Mouse (Mus musculus) liver, embryonic 16.5 days (tissue): ENCODE results near the gene Smarcal1. TPM values are rescaled to one million over a fixed set of nuclear protein-coding genes. Genes with fewer than 3 reads are reported as not detected.

Source experiments
- ATAC-seq: fragments of 200-750 bp; cut with Nextera tagmentation; 2 replicates; pipeline ENCODE4 v1.8.0; 2017; ENCODE audit warnings: low read depth, mild to moderate bottlenecking, moderate number of reproducible peaks, moderate library complexity
- H3K27ac ChIP-seq: fragments of 300-500 bp; sonication (generic); 2 replicates; pipeline ENCODE4 v1.5.1; 2014; ENCODE audit warnings: mild to moderate bottlenecking, low read length
- H3K27me3 ChIP-seq: fragments of 300-500 bp; sonication (generic); 2 replicates; pipeline ENCODE4 v1.6.1; 2014; ENCODE audit warnings: low read depth, low read length, mixed read lengths; ENCODE audit not compliant: control insufficient read depth, insufficient read depth
- H3K36me3 ChIP-seq: fragments of 300-500 bp; sonication (generic); 2 replicates; pipeline ENCODE4 v1.6.1; 2014; ENCODE audit warnings: mild to moderate bottlenecking; ENCODE audit not compliant: control insufficient read depth, insufficient read depth
- H3K4me1 ChIP-seq: fragments of 300-500 bp; sonication (generic); 2 replicates; pipeline ENCODE4 v1.6.1; 2014; ENCODE audit warnings: low read depth, low read length, mixed read lengths; ENCODE audit not compliant: control insufficient read depth
- H3K4me2 ChIP-seq: fragments of 300-500 bp; sonication (generic); 2 replicates; pipeline ENCODE4 v1.6.1; 2014; ENCODE audit warnings: low read depth, low read length, mixed read lengths
- H3K4me3 ChIP-seq: fragments of 300-500 bp; sonication (generic); 2 replicates; pipeline ENCODE4 v1.5.1; 2014; ENCODE audit warnings: low read depth, mild to moderate bottlenecking, low read length
- H3K9ac ChIP-seq: fragments of 300-500 bp; sonication (generic); 2 replicates; pipeline ENCODE4 v1.6.1; 2014; ENCODE audit warnings: low read depth, low read length
- H3K9me3 ChIP-seq: fragments of 300-500 bp; sonication (generic); replicated peaks from 2 replicates; pipeline ENCODE4 v1.6.1; 2016; ENCODE audit warnings: low read length; ENCODE audit not compliant: control insufficient read depth
- WGBS: fragments of 180-500 bp; shearing (Covaris S2); extraction: QIAGEN DNeasy Blood & Tissue Kit; methylation state at CpG from one replicate; pipeline ENCODE4 v1.1.7; 2014; ENCODE audit not compliant: insufficient replicate concordance; 5-methylcytosine and 5-hydroxymethylcytosine counted together
- polyA plus RNA-seq: library from polyadenylated mRNA; unstranded; fragments of >200 nt; fragmentation: Nextera tagmentation; extraction: Ambion mirVana; gene quantifications from 2 replicates; pipeline ENCODE4 v1.2.1, GENCODE M21; 2015

Gene Smarcal1
- polyA plus RNA-seq, 1 experiment from 2014 or later = 7.4 TPM

DNA sequence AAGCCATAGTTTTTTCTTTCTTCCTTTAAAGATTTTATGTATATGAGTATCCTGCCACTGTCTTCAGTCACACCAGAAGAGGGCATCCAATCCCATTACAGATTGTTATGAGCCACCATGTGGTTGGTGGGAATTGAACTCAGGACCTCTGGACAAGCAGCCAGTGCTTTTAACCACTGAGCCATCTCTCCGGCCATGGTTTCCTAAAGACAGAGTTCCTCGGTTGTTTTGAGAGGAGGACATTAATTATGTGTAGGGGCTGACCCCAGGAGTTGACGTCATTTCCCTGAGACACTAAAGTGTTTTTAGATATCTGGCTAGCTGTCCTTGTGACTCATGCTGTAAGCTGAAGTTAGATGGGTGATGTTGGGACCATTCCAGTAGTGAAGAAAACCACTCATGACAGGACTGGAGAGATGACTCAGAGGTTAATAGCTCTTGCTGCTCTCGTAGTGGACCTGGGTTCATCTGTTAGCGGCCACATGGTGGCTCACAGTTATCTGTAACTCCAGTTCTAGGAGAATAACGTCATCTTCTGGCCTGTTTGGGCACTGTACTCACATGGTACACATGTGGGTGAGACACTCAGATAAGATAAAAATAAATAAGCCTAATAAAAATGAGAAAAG, 18.6 kb upstream of the Smarcal1 start:
- Histone ChIP-seq H3K4me2 (no peak overlapping the region), H3K27me3 (no peaks in the 10 kb centered on the region), H3K4me3 (no peak overlapping the region), H3K27ac (no peak overlapping the region), H3K36me3 (no peaks in the 10 kb centered on the region), H3K9ac (no peak overlapping the region), H3K4me1 (no peaks in the 10 kb centered on the region), H3K9me3 (no peaks in the 10 kb centered on the region)
- 39% methylated on average over 6 of the region's 6 CpGs for whole genome bisulfite sequencing
- ATAC-seq = no peak

DNA sequence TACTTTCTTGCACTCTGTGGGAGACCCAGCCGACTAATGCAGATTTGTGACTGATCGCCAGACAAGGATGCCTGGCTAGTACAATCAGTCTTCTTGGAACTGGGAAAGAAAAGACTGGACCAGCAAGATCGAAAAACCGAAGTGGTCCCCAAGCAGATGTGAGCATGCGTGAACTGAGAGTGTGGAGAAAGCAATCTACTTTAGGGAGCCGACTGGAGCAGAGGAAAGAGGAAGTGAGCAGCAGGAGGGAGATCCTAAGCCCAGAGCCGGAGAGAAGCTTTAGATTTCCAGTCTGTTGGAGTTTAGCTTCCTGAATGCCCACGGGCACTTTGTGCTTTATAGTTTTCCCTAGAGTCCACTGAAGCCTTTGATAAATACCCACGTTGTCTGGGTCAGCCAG, 16.0 kb upstream of the Smarcal1 start:
- H3K9me3 ChIP-seq = no peaks in the 10 kb centered on the region
- no peak overlapping the region for H3K4me2 ChIP-seq
- no peaks in the 10 kb centered on the region for H3K27me3 ChIP-seq
- ATAC-seq = no peak
- no peak overlapping the region for H3K9ac ChIP-seq
- H3K4me3 ChIP-seq = no peak overlapping the region
- H3K36me3 ChIP-seq = no peaks in the 10 kb centered on the region
- no peak overlapping the region for H3K27ac ChIP-seq
- WGBS = 27% methylated on average over 9 of the region's 9 CpGs
- no peaks in the 10 kb centered on the region for H3K4me1 ChIP-seq

DNA sequence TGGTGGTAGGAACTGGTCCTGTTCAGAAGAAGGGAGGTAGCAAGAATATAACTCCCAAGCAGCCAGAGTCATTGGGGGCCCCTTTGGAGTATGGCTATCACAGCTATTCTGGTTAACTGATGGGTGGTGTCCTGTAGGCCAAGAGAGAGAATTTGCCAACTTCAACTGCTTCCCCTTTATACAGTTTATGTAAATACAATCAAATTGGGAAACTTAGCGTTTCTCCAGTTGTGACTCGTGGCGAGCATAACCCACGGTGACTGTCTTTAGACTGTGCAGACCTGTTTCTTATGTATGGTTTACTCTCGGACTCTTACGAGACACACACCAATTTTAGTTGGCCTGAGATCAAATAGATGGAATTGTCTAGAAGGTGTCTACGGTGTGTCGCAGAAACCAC, 14.3 kb upstream of the Smarcal1 start:
- Histone ChIP-seq H3K27ac (no peak overlapping the region), H3K4me3 (no peak overlapping the region), H3K27me3 (no peaks in the 10 kb centered on the region), H3K9me3 (no peaks in the 10 kb centered on the region), H3K9ac (no peak overlapping the region), H3K4me2 (no peak overlapping the region), H3K36me3 (no peaks in the 10 kb centered on the region), H3K4me1 (no peaks in the 10 kb centered on the region)
- WGBS = 60% methylated on average over 8 of the region's 8 CpGs
- ATAC-seq = no peak

DNA sequence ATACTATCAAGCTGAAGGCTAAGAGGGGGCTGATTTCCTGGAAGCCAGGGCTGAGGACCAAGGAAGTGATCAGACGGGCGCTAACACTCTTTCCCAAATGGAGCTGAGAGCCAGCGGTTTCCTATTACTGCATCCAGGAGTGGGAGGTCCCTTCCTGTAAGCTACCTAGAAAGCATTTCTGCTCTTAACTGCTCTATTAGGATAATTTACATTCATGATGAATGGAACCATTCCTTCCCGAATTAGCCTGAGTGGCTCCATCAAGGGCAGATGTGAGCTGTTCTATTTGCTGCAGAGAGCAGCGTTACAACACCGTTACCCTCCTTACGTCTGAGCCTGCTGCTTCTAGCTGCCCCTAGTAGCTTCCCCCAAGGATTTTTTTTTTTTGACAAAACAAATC, 9.0 kb upstream of the Smarcal1 start:
- H3K4me2 ChIP-seq = no peak overlapping the region
- H3K9me3 ChIP-seq = no peaks in the 10 kb centered on the region
- H3K27ac ChIP-seq = no peak overlapping the region
- no peak for ATAC-seq
- WGBS = 62% methylated on average over 7 of the region's 7 CpGs
- no peak overlapping the region for H3K9ac ChIP-seq
- peaks cover 4% of the 10 kb centered on the region; the same call in 1 of the 2 replicates for H3K27me3 ChIP-seq
- H3K4me3 ChIP-seq = no peak overlapping the region
- H3K36me3 ChIP-seq = no peaks in the 10 kb centered on the region
- H3K4me1 ChIP-seq = no peaks in the 10 kb centered on the region

DNA sequence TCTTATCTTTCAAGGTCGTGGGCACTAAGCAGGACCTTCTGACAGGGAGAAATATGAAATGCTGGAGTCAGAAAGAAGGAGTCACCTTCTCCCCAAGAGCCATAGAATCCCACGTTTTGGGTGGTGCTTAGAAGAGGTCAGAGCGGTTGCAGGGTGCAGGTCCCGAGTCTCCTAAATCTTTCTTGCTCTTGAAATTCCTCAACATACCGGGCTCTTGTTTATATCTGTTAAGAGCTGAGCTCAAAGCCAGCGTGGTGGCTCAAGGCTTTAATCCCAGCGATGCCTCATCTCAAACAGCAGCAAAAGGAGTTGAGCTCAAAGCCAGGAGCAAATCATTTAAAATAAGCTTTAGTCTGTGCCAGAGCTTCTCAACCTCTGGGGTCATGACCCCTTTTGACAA, 8.4 kb upstream of the Smarcal1 start:
- Histone ChIP-seq H3K27me3 (peaks cover 4% of the 10 kb centered on the region; the same call in 1 of the 2 replicates), H3K4me1 (no peaks in the 10 kb centered on the region), H3K36me3 (no peaks in the 10 kb centered on the region), H3K9me3 (no peaks in the 10 kb centered on the region), H3K9ac (no peak overlapping the region), H3K4me3 (no peak overlapping the region), H3K4me2 (no peak overlapping the region), H3K27ac (no peak overlapping the region)
- 41% methylated on average over 7 of the region's 7 CpGs for WGBS
- no peak for ATAC-seq

DNA sequence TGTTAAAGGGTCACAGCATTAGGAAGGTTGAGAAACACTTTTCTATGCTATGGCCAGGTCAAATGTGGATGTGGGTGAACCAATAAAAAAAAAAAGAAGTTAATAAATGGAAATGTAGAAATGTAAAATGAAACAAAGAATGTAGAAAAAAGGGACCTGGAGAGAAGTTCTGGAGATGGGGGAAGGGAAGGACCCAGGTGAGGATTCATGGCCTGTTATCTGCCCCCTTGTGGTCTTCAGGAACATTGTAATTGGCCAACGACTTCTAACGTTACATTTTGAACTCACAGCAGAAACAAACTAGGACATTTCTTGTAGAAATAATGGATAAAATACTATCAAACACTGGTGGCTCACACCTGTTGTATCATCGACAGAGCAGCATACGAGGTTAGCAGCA, 7.9 kb upstream of the Smarcal1 start:
- Histone ChIP-seq H3K27me3 (peaks cover 4% of the 10 kb centered on the region; the same call in 1 of the 2 replicates), H3K36me3 (no peaks in the 10 kb centered on the region), H3K9me3 (no peaks in the 10 kb centered on the region), H3K4me1 (no peaks in the 10 kb centered on the region), H3K4me3 (no peak overlapping the region), H3K4me2 (no peak overlapping the region), H3K9ac (no peak overlapping the region), H3K27ac (no peak overlapping the region)
- 29% methylated on average over 4 of the region's 4 CpGs for WGBS
- no peak for ATAC-seq

DNA sequence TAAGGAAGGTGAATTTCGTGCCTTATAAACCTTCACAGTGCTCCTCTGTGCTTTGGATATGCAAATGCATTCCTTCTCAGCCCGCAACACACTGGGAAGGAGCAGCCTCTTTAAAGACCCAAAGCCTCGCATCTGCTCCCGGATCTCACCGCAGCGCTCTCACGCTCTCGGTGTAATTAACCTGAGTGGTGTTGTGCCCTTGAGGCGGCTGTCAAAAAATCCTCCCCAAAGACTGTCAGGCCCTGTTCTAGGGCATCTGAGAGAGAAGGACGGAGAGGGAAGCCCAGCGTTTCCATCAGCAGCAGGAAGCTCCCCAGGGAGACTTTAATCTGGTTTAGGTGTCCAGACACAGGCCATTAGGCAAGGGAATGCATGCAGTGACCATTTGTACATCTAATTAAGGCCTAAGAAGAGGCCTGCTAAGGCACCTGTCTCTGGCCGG, 5.5 kb upstream of the Smarcal1 start:
- no peak for ATAC-seq
- Histone ChIP-seq H3K4me2 (no peak overlapping the region), H3K27ac (no peak overlapping the region), H3K9me3 (no peaks in the 10 kb centered on the region), H3K27me3 (peaks cover 4% of the 10 kb centered on the region; the same call in 1 of the 2 replicates), H3K9ac (no peak overlapping the region), H3K4me3 (no peak overlapping the region), H3K36me3 (no peaks in the 10 kb centered on the region), H3K4me1 (no peaks in the 10 kb centered on the region; the same call in 1 of the 2 replicates)
- 34% methylated on average over 12 of the region's 12 CpGs for WGBS

DNA sequence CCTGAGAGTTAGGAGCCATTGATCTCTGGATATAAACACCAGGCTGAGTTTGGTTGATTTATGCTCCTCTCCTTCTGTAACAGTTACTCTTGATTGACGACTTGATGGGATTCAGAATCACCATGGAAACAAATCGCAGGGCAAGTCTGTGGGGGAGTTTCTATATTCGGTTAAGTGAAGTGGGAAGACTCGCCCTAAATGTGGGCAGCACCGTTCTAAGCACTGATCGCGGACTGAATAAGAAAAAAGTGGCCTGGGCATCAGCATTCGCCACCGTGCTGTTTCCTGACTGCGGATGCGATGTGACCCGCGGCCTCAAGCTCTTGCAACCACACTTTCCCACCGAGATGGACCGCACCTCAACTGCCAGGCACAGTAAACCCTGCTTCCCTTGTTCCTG, 4.7 kb upstream of the Smarcal1 start:
- no peak for ATAC-seq
- H3K36me3 ChIP-seq = no peaks in the 10 kb centered on the region

DNA sequence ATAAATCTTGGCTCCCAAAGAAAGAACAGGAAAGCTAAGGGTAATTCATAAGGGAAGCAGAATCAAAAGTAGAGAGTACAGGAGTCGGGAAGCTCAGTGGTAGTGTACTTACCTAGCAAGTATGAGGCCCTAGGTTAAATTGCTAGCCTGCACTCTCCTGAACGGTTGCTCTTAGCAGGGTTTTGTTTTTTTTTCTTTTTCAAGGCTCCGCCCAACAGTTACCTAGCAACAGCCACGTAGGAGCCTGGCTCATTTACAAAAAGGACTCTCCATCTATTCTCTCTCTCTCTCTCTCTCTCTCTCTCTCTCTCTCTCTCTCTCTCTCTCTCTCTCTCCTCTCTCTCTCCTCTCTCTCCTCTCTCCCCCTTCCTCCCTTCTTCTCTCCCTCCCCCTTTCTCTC, 4.2 kb upstream of the Smarcal1 start:
- Histone ChIP-seq H3K4me3 (no peak overlapping the region), H3K4me2 (no peak overlapping the region), H3K9me3 (no peaks in the 10 kb centered on the region), H3K27me3 (peaks cover 4% of the 10 kb centered on the region; the same call in 1 of the 2 replicates), H3K36me3 (no peaks in the 10 kb centered on the region), H3K27ac (no peak overlapping the region), H3K9ac (no peak overlapping the region), H3K4me1 (peaks cover 2% of the 10 kb centered on the region; the same call in 1 of the 2 replicates)
- 26% methylated on average over 4 of the region's 4 CpGs for WGBS
- no peak for ATAC-seq

More for the DNA sequence above, 4.7 kb upstream of the Smarcal1 start:
- Histone ChIP-seq H3K4me3 (no peak overlapping the region), H3K4me1 (no peaks in the 10 kb centered on the region; the same call in 1 of the 2 replicates), H3K9me3 (no peaks in the 10 kb centered on the region), H3K9ac (no peak overlapping the region), H3K4me2 (no peak overlapping the region), H3K27me3 (peaks cover 4% of the 10 kb centered on the region; the same call in 1 of the 2 replicates), H3K27ac (no peak overlapping the region)
- WGBS = 31% methylated on average over 15 of the region's 15 CpGs
